Mouse (Mus musculus) spleen, postnatal 14 days (tissue): ENCODE results near the gene Txnrd3.

Experiments used
- DNase-seq, 2 experiments: peaks; one replicate each; pipeline ENCODE4 v3.0.0; 2021 to 2022; ENCODE audit warnings: low spot score in 2 of 2

Txnrd3 gene

GRCm38 (mm10) chr6:89655011-89655410 is 11.2 kb downstream of the Txnrd3 start:
- no peak for DNase-seq

- no peak for DNase-seq
These were observed 14.6 kb downstream of the Txnrd3 start for GRCm38 (mm10) chr6:89658342-89658741.

DNA sequence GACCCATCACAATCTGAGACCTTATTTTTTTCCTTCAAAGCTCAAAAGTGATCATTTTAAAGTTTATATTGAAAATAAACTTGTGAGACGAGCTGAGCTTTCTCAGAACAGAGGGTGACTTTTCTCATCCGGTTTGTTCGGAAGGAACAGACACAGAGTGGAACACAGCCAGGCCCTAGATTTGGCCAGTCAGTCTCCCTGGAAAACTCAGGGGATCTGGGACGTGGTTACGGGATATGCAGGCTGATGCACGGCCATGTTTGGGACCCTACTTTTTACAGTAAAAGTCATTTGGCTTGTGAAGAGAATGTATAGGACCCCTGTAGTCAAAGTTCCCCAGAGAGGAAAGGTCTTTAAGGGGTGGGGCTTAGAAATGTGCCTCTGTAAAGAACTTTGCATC is 15.1 kb downstream of the Txnrd3 start:
- no peak for DNase-seq

GRCm38 (mm10) chr6:89659692-89660423 is 16.1 kb downstream of the Txnrd3 start:
- no peak for DNase-seq

DNA sequence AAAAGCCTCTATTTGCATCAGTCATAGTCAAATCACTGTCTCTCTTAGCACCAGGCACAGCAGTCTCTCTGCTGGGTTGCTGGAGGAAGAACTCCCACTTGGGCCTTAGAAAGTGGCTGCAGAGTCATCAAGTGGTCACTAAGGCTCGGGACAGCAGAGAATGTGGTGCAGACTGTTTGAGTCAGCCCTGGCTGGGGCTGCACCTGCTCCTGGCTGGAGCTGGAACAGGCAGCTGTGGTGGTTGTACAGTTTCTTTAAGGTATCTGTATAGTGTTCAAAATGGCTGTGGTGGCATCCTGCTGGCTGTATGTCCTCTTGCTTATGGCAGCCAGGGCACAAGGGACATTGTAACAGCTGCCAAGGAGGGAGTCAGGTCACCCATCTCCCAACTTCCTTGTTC is 16.7 kb downstream of the Txnrd3 start:
- DNase-seq: no peak

GRCm38 (mm10) chr6:89662521-89662920 is 18.7 kb downstream of the Txnrd3 start:
- DNase-seq: no peak

DNA sequence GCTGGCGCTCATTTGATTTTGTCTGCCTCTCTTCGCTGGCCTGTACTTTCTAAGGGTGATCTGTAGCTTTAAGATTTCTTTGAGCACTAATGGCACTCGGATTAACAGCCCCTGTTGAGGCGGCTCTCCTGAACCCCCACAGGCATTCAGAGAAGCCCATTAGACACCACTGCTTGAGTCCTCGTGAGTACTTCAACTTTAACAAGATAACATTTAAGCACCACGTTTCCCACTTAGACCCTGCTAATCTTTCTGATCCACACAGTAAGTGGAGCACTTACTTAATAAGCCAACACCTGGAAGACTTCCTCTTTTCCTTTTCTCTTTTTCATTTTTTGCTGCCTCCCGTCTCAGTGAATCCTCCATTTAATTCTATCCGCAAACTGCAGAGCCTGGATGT is 21.4 kb downstream of the Txnrd3 start:
- no peak for DNase-seq

GRCm38 (mm10) chr6:89665667-89666066 is 21.9 kb downstream of the Txnrd3 start:
- DNase-seq: no peak

- no peak for DNase-seq
These were observed 23.2 kb downstream of the Txnrd3 start for GRCm38 (mm10) chr6:89666976-89667375.

- no peak for DNase-seq
These were observed 25.8 kb downstream of the Txnrd3 start for GRCm38 (mm10) chr6:89669556-89669955.

DNA sequence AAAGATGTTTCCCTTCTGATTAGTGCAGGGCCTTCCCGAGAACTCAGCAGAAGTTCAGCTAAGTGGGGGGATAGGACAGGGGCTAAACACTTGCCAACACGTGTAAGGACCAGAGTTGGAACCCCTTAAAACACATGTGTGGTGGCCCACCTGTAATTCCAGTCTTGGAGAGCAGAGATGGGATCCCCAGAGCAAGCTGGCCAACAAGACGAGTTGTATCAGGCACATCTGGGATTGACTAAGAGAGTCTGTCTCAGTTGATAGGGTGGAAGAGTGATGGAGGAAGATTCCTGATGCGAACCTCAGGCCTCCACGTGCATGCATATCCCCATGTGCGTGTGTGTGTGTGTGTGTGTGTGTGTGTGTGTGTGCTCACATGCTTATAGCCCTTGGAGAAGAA is 27.6 kb downstream of the Txnrd3 start:
- no peak for DNase-seq

DNA sequence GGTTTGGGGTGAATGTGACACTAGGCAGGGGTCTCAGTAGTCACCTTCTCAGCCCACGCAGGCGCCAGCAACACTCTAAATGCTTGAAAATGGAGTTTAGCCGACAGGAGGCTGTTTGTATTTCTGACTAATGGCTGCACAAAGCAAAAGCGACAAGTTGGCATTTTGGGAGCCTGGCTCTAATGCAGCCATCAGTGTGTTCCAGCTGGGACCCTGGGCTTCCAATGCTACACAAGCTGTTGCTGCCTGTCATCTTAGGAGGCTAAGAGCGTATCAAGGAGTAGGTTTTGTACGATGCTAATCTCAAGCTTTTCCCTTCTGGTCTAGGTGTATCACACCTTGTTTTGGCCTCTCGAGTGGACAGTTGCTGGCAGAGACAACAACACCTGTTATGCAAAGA is 28.9 kb downstream of the Txnrd3 start:
- DNase-seq: no peak

DNA sequence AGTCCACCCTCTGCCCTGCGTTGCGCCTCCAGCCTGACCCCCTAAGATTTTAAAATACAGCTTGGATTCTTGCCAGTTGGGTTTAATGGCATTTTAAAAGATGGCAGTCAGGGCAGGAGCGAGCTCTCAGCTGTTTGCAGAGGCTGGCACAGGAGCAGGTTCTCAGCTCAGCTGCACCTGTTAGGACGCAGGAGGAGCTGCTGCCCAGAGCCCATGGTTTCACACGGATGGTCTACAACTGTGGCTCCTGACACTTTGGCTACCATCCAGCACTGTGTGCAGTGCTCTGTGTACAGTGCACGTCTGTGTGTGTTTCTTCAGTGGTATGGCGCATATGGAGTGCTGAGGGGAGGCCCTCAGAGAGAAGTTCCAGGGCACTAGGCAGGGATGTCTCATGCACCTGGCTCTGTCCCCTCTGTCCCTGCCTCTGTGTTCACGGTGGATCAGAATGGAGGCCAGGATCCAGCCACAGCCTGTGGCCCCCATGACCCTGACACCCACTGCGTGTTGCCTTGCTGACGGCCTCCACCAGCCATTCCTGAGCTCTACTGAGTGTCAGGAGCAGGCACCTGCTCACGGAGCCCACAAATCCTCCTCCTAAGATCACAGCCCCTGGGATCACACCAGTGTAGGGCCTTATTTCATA is 29.5 kb downstream of the Txnrd3 start:
- no peak for DNase-seq

DNA sequence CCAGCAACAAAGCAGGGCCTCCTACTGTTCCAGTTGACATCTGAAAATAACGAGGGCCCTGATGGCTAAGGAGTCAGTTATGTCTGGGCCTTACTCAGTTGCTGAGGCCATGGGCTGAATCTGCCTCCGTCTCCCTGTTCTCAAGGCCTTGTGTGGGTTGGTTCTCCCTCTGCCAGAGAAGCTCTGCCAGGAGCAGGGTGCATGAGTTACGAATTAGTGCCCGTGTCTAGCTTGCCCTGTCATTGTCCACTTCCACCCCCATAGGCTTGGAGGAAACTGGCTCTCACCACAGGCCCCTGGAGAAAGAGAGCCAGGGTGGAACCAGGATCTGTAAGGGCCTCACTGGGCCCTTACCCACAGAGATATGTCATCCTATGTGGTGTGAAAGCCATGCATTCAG is 34.7 kb downstream of the Txnrd3 start:
- DNase-seq: no peak

DNA sequence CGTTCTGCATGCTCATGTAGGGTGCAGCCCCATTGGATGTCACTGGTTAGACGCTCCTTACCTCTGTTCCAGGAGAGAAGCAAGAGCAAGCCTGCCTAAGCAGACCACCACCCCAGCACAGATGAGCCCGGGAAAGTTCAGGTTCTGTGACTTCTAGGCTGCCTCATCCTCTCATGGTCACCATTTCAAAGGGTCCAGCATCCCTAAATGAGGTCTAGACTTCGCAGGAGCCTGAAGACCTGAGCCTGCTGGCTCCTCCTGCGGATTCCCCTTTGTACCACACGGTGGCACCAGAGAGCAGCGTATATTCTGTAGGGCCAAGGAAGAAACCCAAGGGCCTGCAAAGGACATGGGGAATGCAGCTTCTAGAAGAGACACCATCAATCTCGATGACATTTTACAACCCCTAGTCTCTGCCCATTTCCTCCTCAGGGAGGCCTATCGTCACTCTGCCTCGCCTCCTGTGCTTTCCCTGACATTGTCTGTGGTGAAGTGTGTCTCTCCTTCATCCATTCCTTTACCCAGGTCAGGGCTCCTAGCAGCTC is 35.6 kb downstream of the Txnrd3 start:
- peak; percentile 16 to 44 for DNase-seq

DNA sequence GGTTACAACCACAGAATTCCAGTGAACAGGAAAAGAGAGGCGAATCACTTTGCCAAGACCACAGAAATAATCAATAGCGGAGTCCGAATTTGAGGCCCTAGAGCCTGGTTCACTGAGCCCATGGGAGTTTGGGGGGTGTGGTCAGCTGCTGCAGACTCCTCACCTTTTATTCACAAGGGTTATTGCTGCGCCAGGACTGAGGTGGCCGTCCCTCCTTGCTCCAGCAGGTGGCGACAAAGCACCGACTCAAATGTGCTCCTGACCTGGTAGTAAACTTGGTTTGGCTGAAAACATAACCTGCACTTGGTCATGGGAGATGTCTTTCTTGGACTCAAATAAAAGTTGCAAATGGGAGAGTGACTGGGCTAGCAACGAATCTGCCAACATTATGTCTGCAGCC is 36.4 kb downstream of the Txnrd3 start:
- DNase-seq: peak; percentile 38 to 59

DNA sequence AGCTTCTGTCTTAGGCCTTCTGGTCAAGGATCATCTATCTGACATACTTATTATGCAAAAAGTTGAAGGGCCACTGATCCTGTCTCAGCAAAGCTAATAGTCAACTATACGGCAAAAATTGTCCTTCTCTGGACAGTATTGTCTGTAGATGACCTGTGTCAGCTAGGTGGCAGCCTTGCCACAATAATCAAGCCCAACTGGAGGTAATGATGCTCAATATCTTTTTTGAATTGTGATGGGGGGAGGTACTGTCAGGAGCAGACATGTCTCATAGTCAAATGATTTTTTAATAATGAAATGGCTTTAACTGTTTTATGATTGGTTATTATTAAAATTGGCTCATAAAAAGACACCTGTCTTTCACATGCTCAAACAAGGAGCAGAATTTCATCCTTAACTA is 40.4 kb downstream of the Txnrd3 start:
- no peak for DNase-seq

DNA sequence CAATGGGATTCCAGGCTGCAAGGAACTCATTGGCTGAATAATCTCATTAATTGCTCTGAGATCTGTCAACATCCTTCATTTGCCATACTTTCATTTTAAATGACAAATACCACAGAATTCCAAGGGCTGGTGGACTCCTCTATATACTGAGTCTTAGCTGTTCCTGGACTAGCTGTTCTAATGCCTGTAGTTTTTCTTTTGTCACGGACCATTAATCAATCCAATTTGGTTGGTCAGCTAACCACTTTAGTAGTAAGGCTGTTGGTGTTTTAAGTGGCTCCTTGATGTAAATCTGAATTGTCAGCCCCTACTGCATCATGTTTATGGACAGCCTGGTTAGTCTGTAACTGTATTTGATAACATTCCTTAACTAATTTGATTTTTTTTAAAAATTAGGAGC is 43.3 kb downstream of the Txnrd3 start:
- DNase-seq: no peak

DNA sequence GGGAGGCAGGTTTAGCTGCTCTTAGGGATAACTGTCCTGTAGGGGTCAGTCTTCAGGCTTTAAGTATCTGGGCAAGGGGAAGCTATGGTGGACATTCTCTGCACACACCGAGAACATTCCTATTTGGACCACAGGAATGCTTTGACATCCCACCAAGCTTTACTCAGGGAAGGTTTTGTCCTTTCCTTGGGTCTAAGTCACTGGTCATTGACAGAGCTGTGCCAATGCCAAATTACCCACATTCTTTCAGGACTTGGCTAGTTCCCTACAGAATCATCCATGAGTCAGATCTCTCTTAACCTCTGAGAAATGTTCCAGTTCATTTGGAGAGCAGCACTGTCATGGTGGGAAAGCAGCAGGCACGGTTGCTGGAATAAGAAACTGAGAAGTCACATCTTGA is 62.8 kb downstream of the Txnrd3 start:
- no peak for DNase-seq

- DNase-seq: no peak
These were observed 63.5 kb downstream of the Txnrd3 start, which contains the start of gene Vmn1r40 for GRCm38 (mm10) chr6:89707240-89707639. Gene Vmn1r40 (plus strand): TSS chr6:89707540.

- DNase-seq: no peak
These were observed 74.3 kb downstream of the Txnrd3 start for GRCm38 (mm10) chr6:89718051-89718450.
